Mouse (Mus musculus): ENCODE results near the gene Oxsm. TPM values are rescaled to one million over a fixed set of nuclear protein-coding genes. Genes with fewer than 3 reads are reported as not detected.

Gene Oxsm
- polyA plus RNA-seq, 1 experiment, result 18.7 TPM

DNA sequence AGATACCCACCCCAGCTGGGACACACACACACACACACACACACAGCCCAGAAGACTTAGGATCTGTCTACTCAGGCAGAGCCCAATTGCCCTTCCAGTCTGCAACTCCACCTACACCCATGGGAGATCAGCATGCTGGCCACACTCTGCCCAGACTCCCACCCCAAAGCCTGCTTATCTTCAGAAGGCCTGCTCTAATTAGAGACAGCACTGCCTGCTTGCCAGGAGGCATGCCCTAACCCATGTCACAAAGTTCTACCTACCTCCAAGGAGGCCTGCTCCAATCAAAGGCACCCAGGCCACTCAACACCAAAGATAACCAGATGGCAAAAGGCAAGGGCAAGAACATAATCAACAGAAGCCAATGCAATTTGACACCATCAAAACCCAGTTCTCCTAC lies 41.9 kb downstream of the Oxsm start:
- Histone ChIP-seq H3K27me3 (replicated peaks; ENCODE audit: control insufficient read depth, insufficient read depth, low read length) (no peaks in the 10 kb centered on the region), H3K4me3 (ENCODE audit: insufficient read depth, low read depth, low read length) (no peak overlapping the region), H3K27ac (ENCODE audit: insufficient read depth, low read depth, low read length) (no peak overlapping the region), H3K4me1 (ENCODE audit: control insufficient read depth, insufficient read depth, low read length) (no peaks in the 10 kb centered on the region), H3K36me3 (ENCODE audit: control insufficient read depth, insufficient read depth, low read length) (no peaks in the 10 kb centered on the region)
- TF ChIP-seq POLR2A (IDR thresholded peaks at IDR 0.05; ENCODE audit: low read depth, low read length) (no peak), CTCF (conservative IDR thresholded peaks at IDR 0.05; ENCODE audit: insufficient read depth, insufficient read length, low read depth, low read length) (no peak)
- DNase-seq, result no peak

DNA sequence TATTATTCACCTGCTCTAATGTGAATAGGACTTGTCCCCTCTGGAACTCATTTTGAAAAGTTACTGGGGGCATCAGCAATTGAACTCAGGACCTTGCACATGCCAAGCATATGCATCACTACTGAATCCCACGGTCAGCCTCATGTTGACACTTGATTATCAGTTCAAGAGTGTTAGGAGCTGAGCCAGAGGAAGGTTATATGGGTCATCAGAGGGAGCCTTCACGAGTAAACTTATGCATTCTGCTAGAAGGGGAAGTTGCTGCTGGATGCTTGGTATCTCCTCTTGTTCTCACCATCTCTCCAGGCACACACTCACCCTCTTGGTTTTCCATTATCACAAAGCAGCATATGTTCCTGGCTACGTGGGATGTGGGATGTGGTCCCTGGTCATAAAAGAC lies 47.9 kb downstream of the Oxsm start:
- no peak for TF ChIP-seq POLR2A (IDR thresholded peaks at IDR 0.05; ENCODE audit: low read depth, low read length)
- no peaks in the 10 kb centered on the region for H3K36me3 ChIP-seq (ENCODE audit: control insufficient read depth, insufficient read depth, low read length)
- no peaks in the 10 kb centered on the region for H3K27me3 ChIP-seq (replicated peaks; ENCODE audit: control insufficient read depth, insufficient read depth, low read length)
- H3K4me3 ChIP-seq (ENCODE audit: insufficient read depth, low read depth, low read length), result no peak overlapping the region
- H3K4me1 ChIP-seq (ENCODE audit: control insufficient read depth, insufficient read depth, low read length), result peaks cover 3% of the 10 kb centered on the region; the same call in 1 of the 2 replicates
- DNase-seq, result no peak
- WGBS, result 48% methylated on average over 3 of the region's 3 CpGs
- no peak overlapping the region for H3K27ac ChIP-seq (ENCODE audit: insufficient read depth, low read depth, low read length)

DNA sequence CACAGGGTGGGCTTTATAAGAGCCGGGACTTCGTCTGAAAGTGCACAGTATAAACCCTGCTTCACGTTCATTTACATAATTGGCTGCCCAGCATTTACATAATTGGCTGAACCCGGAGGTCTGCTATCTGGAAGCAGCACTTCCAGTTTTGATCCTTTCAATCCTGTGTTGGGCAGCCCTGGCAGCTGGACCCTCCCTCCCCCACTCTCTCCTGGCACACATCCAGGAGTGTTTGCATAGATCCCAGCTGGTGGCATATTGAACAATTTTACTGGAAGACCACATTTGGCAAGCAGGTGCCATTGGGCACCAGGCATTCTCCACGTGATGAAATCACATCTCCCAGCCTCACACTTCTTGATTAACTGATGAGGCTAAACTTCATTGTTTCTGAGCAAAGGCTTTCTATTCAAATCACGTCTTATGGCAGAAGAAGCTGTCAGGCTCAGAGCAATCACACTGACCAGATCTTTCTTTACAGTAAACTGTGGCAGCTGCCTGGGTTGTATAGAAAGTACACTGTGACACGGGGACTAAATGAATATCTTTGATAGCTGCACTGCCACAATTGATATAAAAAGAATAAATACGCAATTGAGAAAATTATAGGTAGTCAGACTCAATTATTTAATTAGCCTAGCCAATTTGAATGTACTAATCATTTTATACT lies 48.5 kb downstream of the Oxsm start:
- 31% methylated on average over 8 of the region's 8 CpGs for WGBS

DNA sequence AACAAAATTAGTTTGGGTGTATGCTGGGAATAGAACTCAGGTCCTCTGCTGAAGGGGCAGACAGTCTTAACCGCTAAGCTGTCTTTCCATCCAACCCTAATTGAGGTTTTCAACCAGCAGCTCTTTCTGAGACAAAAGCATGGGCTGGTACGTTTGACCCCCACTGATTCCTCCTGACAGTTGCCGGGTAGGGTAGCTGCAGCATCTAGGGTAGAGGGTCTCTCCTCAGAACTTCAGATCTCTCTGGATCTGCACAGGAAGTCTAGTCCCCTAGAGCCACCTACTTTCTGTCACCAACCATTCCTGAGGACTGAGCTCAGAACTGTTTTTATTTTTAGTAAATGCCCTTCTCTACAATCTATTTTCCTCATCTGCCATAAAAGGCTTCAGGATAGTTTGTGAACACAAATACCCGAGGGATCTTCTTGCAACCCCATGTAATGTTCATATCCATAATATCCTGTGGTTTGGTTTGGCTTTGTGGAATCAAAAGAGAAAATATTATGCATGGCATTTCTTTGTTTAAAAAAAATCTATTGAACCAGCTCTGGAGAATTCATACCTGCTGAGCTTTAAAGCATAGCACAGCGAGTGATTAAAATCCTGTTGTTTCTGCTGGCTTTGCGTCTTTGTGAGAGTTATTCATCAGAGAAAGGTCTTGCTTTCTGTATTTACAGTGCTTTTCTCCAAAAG lies 49.2 kb downstream of the Oxsm start:
- Histone ChIP-seq H3K27me3 (replicated peaks; ENCODE audit: control insufficient read depth, insufficient read depth, low read length) (no peaks in the 10 kb centered on the region), H3K27ac (ENCODE audit: insufficient read depth, low read depth, low read length) (no peak overlapping the region), H3K36me3 (ENCODE audit: control insufficient read depth, insufficient read depth, low read length) (no peaks in the 10 kb centered on the region), H3K4me3 (ENCODE audit: insufficient read depth, low read depth, low read length) (no peak overlapping the region), H3K4me1 (ENCODE audit: control insufficient read depth, insufficient read depth, low read length) (peaks cover 3% of the 10 kb centered on the region; the same call in 1 of the 2 replicates)
- 48% methylated on average over 6 of the region's 6 CpGs for WGBS
- DNase-seq, result no peak
- TF ChIP-seq CTCF (conservative IDR thresholded peaks at IDR 0.05; ENCODE audit: insufficient read depth, insufficient read length, low read depth, low read length) (no peak), POLR2A (IDR thresholded peaks at IDR 0.05; ENCODE audit: low read depth, low read length) (no peak)

More for the DNA sequence above, 48.5 kb downstream of the Oxsm start:
- no peaks in the 10 kb centered on the region for H3K27me3 ChIP-seq (replicated peaks; ENCODE audit: control insufficient read depth, insufficient read depth, low read length)
- DNase-seq, result peak; percentile 44
- peaks cover 3% of the 10 kb centered on the region; the same call in 1 of the 2 replicates for H3K4me1 ChIP-seq (ENCODE audit: control insufficient read depth, insufficient read depth, low read length)
- H3K36me3 ChIP-seq (ENCODE audit: control insufficient read depth, insufficient read depth, low read length), result no peaks in the 10 kb centered on the region
- no peak for TF ChIP-seq POLR2A (IDR thresholded peaks at IDR 0.05; ENCODE audit: low read depth, low read length)
- no peak for TF ChIP-seq CTCF (conservative IDR thresholded peaks at IDR 0.05; ENCODE audit: insufficient read depth, insufficient read length, low read depth, low read length)
- H3K4me3 ChIP-seq (ENCODE audit: insufficient read depth, low read depth, low read length), result peak overlapping the region; percentile 8; the same call in 1 of the 2 replicates
- no peak overlapping the region for H3K27ac ChIP-seq (ENCODE audit: insufficient read depth, low read depth, low read length)

DNA sequence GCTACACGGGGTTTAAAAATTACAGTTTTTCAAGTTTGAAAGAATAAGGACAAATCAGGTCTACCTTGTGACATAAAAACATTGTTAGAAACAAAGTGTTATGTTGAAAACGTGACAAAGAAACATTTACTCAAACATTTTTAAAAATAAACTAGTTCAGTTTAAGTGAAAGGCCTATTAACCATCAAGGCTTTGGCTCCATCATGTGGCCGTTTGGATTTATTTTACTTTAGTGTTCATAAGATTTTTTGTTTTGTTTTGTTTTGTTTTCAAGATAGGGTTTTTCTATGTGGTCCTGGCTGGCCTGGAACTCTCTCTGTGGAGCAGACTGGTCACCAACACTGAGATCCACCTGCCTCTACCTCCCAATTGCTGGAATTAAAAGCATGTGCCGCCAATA lies 53.1 kb downstream of the Oxsm start:
- peak; percentile 32 for DNase-seq
- TF ChIP-seq POLR2A (IDR thresholded peaks at IDR 0.05; ENCODE audit: low read depth, low read length), result no peak
- TF ChIP-seq CTCF (conservative IDR thresholded peaks at IDR 0.05; ENCODE audit: insufficient read depth, insufficient read length, low read depth, low read length), result 0 out of 2 replicates have a peak, but pooled peaks have one; percentile 7
- no peak overlapping the region for H3K27ac ChIP-seq (ENCODE audit: insufficient read depth, low read depth, low read length)
- no peak overlapping the region for H3K4me3 ChIP-seq (ENCODE audit: insufficient read depth, low read depth, low read length)
- 49% methylated on average over 4 of the region's 4 CpGs for WGBS
- H3K4me1 ChIP-seq (ENCODE audit: control insufficient read depth, insufficient read depth, low read length), result peaks cover 3% of the 10 kb centered on the region; the same call in 1 of the 2 replicates
- H3K27me3 ChIP-seq (replicated peaks; ENCODE audit: control insufficient read depth, insufficient read depth, low read length), result no peaks in the 10 kb centered on the region
- H3K36me3 ChIP-seq (ENCODE audit: control insufficient read depth, insufficient read depth, low read length), result no peaks in the 10 kb centered on the region

DNA sequence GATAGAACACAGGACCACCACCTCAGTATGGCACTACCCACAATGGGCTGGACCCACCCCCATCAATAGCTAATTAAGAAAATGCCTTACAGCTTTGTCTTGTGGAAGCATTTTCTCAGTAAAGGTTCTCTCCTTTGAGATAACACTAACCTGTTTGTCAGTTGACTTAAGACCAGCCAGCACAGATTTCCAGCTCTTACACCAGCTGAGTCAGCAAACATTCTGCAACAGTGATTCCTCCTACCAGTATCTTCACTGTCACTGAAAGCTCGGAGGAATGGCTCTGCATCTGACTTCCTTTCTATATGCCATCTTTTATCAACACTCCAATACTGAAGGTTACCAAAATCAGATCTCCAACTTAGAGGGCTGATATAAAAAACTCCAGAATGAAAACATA lies 54.1 kb downstream of the Oxsm start:
- no peak for DNase-seq
- Histone ChIP-seq H3K27me3 (replicated peaks; ENCODE audit: control insufficient read depth, insufficient read depth, low read length) (no peaks in the 10 kb centered on the region), H3K4me3 (ENCODE audit: insufficient read depth, low read depth, low read length) (no peak overlapping the region), H3K4me1 (ENCODE audit: control insufficient read depth, insufficient read depth, low read length) (no peaks in the 10 kb centered on the region), H3K27ac (ENCODE audit: insufficient read depth, low read depth, low read length) (no peak overlapping the region), H3K36me3 (ENCODE audit: control insufficient read depth, insufficient read depth, low read length) (no peaks in the 10 kb centered on the region)
- WGBS, result 37% methylated on average over 1 of the region's 1 CpGs
- no peak for TF ChIP-seq POLR2A (IDR thresholded peaks at IDR 0.05; ENCODE audit: low read depth, low read length)
- no peak for TF ChIP-seq CTCF (conservative IDR thresholded peaks at IDR 0.05; ENCODE audit: insufficient read depth, insufficient read length, low read depth, low read length)

DNA sequence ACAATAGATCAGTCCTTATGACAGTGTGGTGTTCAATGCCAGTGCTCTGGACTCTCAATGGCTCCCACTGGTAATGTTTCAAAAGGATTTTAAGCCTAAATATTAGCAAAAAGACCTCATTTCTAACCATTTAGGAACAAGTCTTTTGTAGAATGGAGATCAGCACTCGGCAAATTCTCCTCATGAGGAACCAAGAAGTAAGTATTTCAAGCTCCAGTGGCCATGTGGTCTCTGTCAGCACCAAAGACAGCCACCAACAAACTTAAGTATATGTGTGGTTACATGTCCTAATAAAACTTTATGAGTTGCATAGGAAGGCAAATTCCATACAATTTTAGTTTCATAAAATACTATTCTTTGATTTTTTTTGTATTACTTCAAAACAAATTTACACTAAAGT lies 55.5 kb downstream of the Oxsm start:
- H3K4me1 ChIP-seq (ENCODE audit: control insufficient read depth, insufficient read depth, low read length), result no peaks in the 10 kb centered on the region; the same call in 1 of the 2 replicates
- H3K4me3 ChIP-seq (ENCODE audit: insufficient read depth, low read depth, low read length), result no peak overlapping the region
- TF ChIP-seq CTCF (conservative IDR thresholded peaks at IDR 0.05; ENCODE audit: insufficient read depth, insufficient read length, low read depth, low read length), result no peak
- TF ChIP-seq POLR2A (IDR thresholded peaks at IDR 0.05; ENCODE audit: low read depth, low read length), result no peak
- no peak overlapping the region for H3K27ac ChIP-seq (ENCODE audit: insufficient read depth, low read depth, low read length)
- no peaks in the 10 kb centered on the region for H3K27me3 ChIP-seq (replicated peaks; ENCODE audit: control insufficient read depth, insufficient read depth, low read length)
- no peak for DNase-seq
- H3K36me3 ChIP-seq (ENCODE audit: control insufficient read depth, insufficient read depth, low read length), result no peaks in the 10 kb centered on the region
- WGBS, result 80% methylated on average over 1 of the region's 1 CpGs
